Mouse (Mus musculus) liver, embryonic 14.5 days (tissue): ENCODE results near the gene Ccl1.

Experiments
- CTCF ChIP-seq: IDR thresholded peaks from 2 replicates; pipeline ENCODE4 v1.5.1; 2016; ENCODE audit warnings: antibody characterized with exemption, low read depth, control low read depth
- EP300 ChIP-seq: IDR thresholded peaks from 2 replicates; pipeline ENCODE4 v1.6.1; 2016; ENCODE audit warnings: antibody characterized with exemption, low read depth

GRCm38 (mm10) chr11:82139492-82140094, 165.9 kb downstream of the Ccl1 start:
- TF ChIP-seq CTCF (no peak), EP300 (no peak)
